Mouse (Mus musculus): ENCODE results near the gene Ttpal.

GRCm38 (mm10) chr2:163613206-163613605 is 11.1 kb downstream of the Ttpal start:
- TF ChIP-seq POLR2A (IDR thresholded peaks at IDR 0.05; ENCODE audit: insufficient read depth, low read depth, low read length) (no peak), CTCF (IDR thresholded peaks at IDR 0.05; ENCODE audit: insufficient read depth, low read depth, low read length) (no peak)
